Mouse (Mus musculus) liver, embryonic 13.5 days (tissue): ENCODE data around the gene Fgfr2. TPM values are rescaled to one million over a fixed set of nuclear protein-coding genes. Genes with fewer than 3 reads are reported as not detected.
A peak's percentile ranks its signal among the peaks of the same experiment; 100 is the strongest.

Experiments used
- ATAC-seq: fragments of 200-750 bp; cut with Nextera tagmentation; 2 replicates; pipeline ENCODE4 v1.8.0; 2017; ENCODE audit warnings: low read depth, mild to moderate bottlenecking, moderate number of reproducible peaks, moderate library complexity
- DNase-seq: peaks from one replicate; pipeline ENCODE4 v3.0.0; 2022
- H3K27ac ChIP-seq: fragments of 300-500 bp; sonication (generic); 2 replicates; pipeline ENCODE4 v1.5.1; 2015; ENCODE audit warnings: moderate library complexity, mild to moderate bottlenecking, inconsistent platforms
- H3K27me3 ChIP-seq: fragments of 300-500 bp; sonication (generic); 2 replicates; pipeline ENCODE4 v1.6.1; 2015; ENCODE audit warnings: mild to moderate bottlenecking, inconsistent platforms
- H3K36me3 ChIP-seq: fragments of 300-500 bp; sonication (generic); 2 replicates; pipeline ENCODE4 v1.6.1; 2015; ENCODE audit warnings: mild to moderate bottlenecking, inconsistent platforms
- H3K4me1 ChIP-seq: fragments of 300-500 bp; sonication (generic); replicated peaks from 2 replicates; pipeline ENCODE4 v1.6.1; 2015; ENCODE audit warnings: inconsistent platforms
- H3K4me2 ChIP-seq: fragments of 300-500 bp; sonication (generic); 2 replicates; pipeline ENCODE4 v1.6.1; 2015; ENCODE audit warnings: inconsistent platforms, mild to moderate bottlenecking, moderate library complexity
- H3K4me3 ChIP-seq: fragments of 300-500 bp; sonication (generic); replicated peaks from 2 replicates; pipeline ENCODE4 v1.5.1; 2015; ENCODE audit warnings: mild to moderate bottlenecking, inconsistent platforms
- H3K9ac ChIP-seq: fragments of 300-500 bp; sonication (generic); 2 replicates; pipeline ENCODE4 v1.6.1; 2015; ENCODE audit warnings: mild to moderate bottlenecking, inconsistent platforms
- H3K9me3 ChIP-seq: fragments of 300-500 bp; sonication (generic); replicated peaks from 2 replicates; pipeline ENCODE4 v1.6.1; 2016; ENCODE audit warnings: inconsistent platforms
- WGBS: fragments of 180-500 bp; shearing (Covaris S2); methylation state at CpG from one replicate; pipeline ENCODE4 v1.1.7; 2015; ENCODE audit not compliant: insufficient replicate concordance; 5-methylcytosine and 5-hydroxymethylcytosine counted together
- polyA plus RNA-seq: library from polyadenylated mRNA; unstranded; fragments of >200 nt; fragmentation: Nextera tagmentation; extraction: Ambion mirVana; gene quantifications from 2 replicates; pipeline ENCODE4 v1.2.1, GENCODE M21; 2015

Gene Fgfr2
- polyA plus RNA-seq, 1 experiment from 2014 or later, result 8.9 TPM

DNA sequence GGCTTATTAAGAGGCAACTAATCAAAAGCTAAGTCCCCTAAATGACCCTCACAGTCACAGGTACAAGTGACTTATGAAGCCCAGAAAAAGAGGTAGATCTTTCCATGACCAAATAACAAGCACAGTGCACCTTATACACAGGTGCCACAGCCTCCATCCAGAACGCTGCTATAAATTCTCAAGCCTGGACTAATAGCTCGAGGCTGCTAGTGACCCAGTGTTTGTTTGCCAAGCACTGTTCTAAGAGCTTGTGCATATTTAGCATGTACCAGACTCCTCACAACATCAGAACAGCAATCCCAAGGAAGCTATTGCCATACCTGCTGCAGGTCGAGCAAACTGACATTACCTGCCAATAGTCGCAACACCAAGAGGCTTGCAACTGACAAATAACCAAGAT, 2893.1 kb downstream of the Fgfr2 start:
- Histone ChIP-seq H3K27ac (no peak overlapping the region), H3K9ac (no peak overlapping the region), H3K36me3 (0 out of 2 replicates have a peak, but pooled peaks cover 4% of the 10 kb centered on the region), H3K27me3 (no peaks in the 10 kb centered on the region), H3K4me1 (0 out of 2 replicates have a peak, but pooled peaks cover 2% of the 10 kb centered on the region), H3K4me2 (no peak overlapping the region), H3K9me3 (no peaks in the 10 kb centered on the region), H3K4me3 (no peak overlapping the region)
- 63% methylated on average over 4 of the region's 4 CpGs for WGBS
- ATAC-seq (no peak), DNase-seq (no peak)

DNA sequence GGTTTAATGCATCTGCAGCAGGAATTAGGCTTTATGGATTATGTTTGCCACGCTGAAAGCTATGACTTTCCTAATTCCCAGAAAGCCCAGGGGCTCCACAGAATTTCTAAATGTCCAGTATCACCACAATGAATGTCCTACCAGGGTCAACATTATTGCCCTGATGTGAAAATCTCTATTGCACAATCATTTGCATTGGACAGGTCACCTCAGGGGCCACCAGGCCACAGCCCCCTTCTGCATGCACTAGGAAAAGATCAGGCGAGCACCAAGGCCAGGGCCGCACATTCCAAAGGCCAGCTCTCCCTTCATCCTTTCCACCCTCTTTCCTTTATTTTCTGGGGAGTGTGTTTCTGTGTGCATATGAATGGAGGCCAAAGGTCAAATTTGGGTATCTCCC, 2897.9 kb downstream of the Fgfr2 start:
- no peak overlapping the region for H3K9ac ChIP-seq
- H3K36me3 ChIP-seq, result 0 out of 2 replicates have a peak, but pooled peaks cover 4% of the 10 kb centered on the region
- peak; percentile 75 for ATAC-seq
- H3K9me3 ChIP-seq, result no peaks in the 10 kb centered on the region
- H3K27ac ChIP-seq, result peak overlapping the region; percentile 65
- H3K4me1 ChIP-seq, result peaks cover 14% of the 10 kb centered on the region
- DNase-seq, result no peak
- H3K27me3 ChIP-seq, result no peaks in the 10 kb centered on the region
- no peak overlapping the region for H3K4me3 ChIP-seq
- no peak overlapping the region for H3K4me2 ChIP-seq
- WGBS, result 56% methylated on average over 3 of the region's 3 CpGs

DNA sequence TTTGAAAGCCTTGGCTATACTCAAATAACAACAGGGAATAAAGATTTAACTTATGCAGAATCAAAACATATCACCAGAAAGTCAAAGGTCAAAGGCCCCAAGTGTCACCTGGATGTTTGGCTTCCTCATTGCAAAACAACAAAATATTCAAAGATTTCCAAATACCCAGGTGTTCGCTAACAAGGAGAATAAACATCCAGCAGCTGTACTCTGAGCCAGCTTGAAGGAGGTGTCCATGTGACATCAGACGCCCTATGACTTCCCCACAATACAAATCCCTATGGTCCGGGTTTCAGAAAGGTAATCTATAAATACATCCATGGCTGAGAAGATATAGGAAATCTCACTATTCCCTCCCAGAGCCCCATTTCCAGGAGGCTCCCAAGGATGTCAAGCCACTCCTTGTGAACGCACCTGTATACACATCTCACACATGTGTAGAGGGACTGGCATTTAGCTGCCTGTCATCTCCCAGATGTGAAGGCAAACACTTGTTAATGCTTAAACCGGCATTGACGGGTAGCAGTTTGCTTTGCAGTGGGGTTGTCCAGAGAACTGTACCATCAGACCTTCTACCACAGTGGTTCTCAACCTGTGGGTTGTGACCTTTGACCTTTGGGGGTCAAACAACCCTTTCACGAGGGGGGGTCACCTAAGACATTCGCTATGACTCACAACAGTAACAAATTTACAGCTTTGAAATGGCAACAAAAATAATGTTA, 2900.4 kb downstream of the Fgfr2 start:
- H3K36me3 ChIP-seq, result 0 out of 2 replicates have a peak, but pooled peaks cover 4% of the 10 kb centered on the region
- ATAC-seq (peak; percentile 59), DNase-seq (no peak)
- peaks cover 21% of the 10 kb centered on the region for H3K4me1 ChIP-seq
- H3K27me3 ChIP-seq, result no peaks in the 10 kb centered on the region
- no peak overlapping the region for H3K4me2 ChIP-seq
- no peaks in the 10 kb centered on the region for H3K9me3 ChIP-seq
- 56% methylated on average over 8 of the region's 8 CpGs for WGBS
- H3K9ac ChIP-seq, result no peak overlapping the region
- no peak overlapping the region for H3K4me3 ChIP-seq
- peak overlapping the region; percentile 34 for H3K27ac ChIP-seq

DNA sequence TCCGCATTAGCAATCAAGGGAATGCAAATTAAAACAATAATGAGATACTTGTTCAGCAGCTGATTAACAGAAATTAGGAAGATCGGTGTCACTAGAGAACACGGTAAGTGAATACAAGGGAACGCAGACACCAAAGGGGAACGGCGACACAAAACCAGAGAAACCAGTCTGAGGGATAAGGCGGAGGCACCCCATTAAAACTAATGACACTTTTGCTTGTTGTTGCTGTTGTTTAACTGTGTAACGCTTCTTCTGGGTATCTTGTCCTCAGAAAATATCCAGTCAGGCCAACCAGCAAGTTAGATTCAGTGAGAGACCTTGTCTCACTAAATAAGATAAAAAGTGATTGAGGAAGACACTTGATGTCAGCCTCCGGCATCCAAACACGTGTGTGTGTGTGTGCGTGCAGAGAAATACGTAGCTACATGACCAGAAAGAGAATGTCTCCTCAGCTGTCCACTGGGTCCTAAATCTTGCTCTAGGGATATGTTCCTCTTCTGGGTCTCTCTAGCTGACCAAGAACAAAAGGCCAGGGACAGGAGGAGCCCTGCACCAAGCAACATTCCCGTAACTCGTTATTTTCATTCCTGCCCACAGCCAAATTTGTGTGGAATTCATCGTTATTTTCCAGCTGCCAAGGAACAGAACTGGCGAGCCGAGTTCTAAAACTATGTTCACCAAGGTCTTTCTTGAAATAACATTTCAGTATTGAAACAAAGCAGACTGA, 2901.3 kb downstream of the Fgfr2 start:
- Histone ChIP-seq H3K27me3 (no peaks in the 10 kb centered on the region), H3K27ac (0 out of 2 replicates have a peak overlapping the region, but pooled peaks have one; percentile 23), H3K9ac (no peak overlapping the region), H3K36me3 (no peaks in the 10 kb centered on the region), H3K4me2 (no peak overlapping the region), H3K9me3 (no peaks in the 10 kb centered on the region), H3K4me3 (no peak overlapping the region), H3K4me1 (peaks cover 21% of the 10 kb centered on the region)
- no peak for ATAC-seq
- WGBS, result 76% methylated on average over 17 of the region's 17 CpGs
- no peak for DNase-seq

DNA sequence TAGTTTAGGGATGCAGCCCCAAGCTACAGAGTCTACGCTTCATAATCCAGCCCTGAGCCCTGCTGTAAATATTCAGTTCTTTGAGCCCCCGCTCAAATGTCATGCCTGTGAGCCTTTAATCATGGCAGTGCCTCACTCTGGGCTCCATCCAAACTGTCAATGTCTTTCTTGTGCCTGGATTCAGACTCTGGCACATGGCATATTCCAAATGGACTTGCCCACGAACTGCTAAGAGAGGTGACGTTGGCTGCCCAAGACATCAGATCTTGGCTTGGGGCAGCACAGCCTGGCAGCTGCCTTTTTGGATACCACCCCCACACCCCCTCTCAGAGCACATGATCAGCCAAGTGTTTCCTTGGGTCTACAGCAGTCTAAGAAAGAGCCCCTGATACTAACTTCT, 2902.5 kb downstream of the Fgfr2 start:
- H3K9me3 ChIP-seq, result no peaks in the 10 kb centered on the region
- no peak overlapping the region for H3K27ac ChIP-seq
- no peak overlapping the region for H3K4me3 ChIP-seq
- H3K4me2 ChIP-seq, result no peak overlapping the region
- WGBS, result 58% methylated on average over 4 of the region's 4 CpGs
- no peaks in the 10 kb centered on the region for H3K27me3 ChIP-seq
- H3K9ac ChIP-seq, result no peak overlapping the region
- peaks cover 21% of the 10 kb centered on the region for H3K4me1 ChIP-seq
- H3K36me3 ChIP-seq, result no peaks in the 10 kb centered on the region
- no peak for ATAC-seq
- DNase-seq, result no peak

DNA sequence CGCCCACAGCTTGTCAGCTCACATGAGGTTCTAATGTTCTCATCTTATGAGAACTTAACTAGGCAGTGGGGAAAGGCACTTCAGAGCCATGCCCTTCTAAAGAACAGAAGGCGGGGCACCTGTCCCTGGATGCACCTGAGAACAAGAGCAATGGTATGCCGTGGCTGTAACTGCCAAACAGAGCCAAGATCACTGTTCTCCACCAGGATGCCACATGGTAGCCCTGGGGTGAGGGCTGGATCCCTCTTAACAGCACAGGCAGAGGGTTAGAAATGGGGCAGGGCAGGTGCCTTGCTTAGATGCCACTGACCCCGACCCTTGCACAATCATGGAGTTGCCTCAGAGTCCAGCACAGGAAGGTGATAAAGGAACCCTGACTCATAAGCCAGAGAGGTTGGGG, 2903.3 kb downstream of the Fgfr2 start:
- Histone ChIP-seq H3K9ac (no peak overlapping the region), H3K4me2 (no peak overlapping the region), H3K36me3 (no peaks in the 10 kb centered on the region), H3K27ac (no peak overlapping the region), H3K9me3 (no peaks in the 10 kb centered on the region), H3K27me3 (no peaks in the 10 kb centered on the region), H3K4me3 (no peak overlapping the region), H3K4me1 (peaks cover 21% of the 10 kb centered on the region)
- ATAC-seq, result peak; percentile 68
- no peak for DNase-seq
- 53% methylated on average over 4 of the region's 4 CpGs for WGBS

DNA sequence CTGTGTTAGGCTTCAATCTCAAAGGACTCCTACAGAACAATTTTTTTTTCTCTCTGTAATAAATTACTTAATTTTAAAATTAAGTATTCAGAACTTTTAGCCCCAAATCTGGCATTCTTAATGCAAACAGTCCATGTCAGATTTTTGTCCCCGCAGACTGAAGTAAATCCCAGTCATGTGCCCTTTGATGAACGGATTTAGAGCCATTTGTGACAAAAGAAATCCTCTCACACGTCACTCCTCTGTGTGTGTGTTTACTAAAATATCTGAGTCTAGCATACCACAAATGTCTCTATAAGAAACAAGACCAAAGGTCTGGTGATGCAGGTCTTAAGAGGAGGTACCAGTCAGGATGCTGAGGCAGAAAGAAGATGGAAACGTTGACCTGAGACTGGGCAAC, 2906.9 kb downstream of the Fgfr2 start:
- Histone ChIP-seq H3K27me3 (no peaks in the 10 kb centered on the region), H3K27ac (no peak overlapping the region), H3K4me2 (no peak overlapping the region), H3K9me3 (no peaks in the 10 kb centered on the region), H3K4me3 (no peak overlapping the region), H3K9ac (no peak overlapping the region), H3K36me3 (0 out of 2 replicates have a peak, but pooled peaks cover 2% of the 10 kb centered on the region), H3K4me1 (peaks cover 21% of the 10 kb centered on the region)
- ATAC-seq (no peak), DNase-seq (no peak)
- 44% methylated on average over 4 of the region's 4 CpGs for WGBS

DNA sequence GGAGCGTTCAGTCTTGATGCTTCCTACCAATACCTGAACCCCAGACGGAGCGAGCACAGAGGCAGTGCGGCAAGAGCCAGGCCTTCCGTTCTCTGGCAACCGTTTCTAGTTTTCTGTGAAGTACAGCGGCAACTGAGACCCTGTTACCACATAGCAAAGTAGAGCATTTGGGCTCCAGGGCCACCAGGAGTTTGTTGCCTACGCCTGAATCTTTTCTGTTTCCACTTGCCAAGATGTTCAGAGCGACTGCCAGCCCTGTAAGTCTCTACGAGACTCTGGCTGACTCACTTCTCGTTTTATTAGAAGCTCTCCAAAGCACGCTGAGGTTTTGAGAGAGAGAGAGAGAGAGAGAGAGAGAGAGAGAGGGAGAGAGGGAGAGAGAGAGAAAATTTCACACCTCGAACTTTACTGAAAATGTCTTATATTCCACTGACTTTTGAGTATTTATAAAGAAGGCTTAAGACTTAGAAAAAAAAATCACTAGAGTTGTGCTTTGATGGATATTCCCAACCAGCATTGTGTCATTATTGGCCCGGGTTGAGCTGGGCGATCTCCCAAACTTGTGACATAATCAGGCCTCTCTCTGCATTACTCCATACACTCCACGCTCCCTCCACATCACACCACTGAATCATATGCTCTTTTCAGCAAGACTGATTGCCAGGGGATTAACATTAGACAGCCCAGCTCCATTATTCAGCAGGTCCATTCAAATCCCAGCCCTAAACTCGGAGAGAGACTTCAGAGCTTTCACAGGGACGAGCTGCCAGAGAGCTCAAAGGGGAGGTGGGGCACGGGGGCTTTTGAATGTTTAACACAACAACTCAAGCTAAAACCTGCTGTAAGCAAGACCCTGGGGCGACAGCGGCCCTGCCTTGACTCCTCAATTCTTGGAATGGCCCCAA, 2907.6 kb downstream of the Fgfr2 start:
- H3K4me2 ChIP-seq, result no peak overlapping the region
- 54% methylated on average over 21 of the region's 21 CpGs for WGBS
- H3K4me3 ChIP-seq, result no peak overlapping the region
- 0 out of 2 replicates have a peak, but pooled peaks cover 2% of the 10 kb centered on the region for H3K36me3 ChIP-seq
- H3K27me3 ChIP-seq, result no peaks in the 10 kb centered on the region
- no peaks in the 10 kb centered on the region for H3K9me3 ChIP-seq
- no peak overlapping the region for H3K27ac ChIP-seq
- H3K9ac ChIP-seq, result no peak overlapping the region
- peaks cover 19% of the 10 kb centered on the region for H3K4me1 ChIP-seq
- no peak for ATAC-seq
- no peak for DNase-seq

DNA sequence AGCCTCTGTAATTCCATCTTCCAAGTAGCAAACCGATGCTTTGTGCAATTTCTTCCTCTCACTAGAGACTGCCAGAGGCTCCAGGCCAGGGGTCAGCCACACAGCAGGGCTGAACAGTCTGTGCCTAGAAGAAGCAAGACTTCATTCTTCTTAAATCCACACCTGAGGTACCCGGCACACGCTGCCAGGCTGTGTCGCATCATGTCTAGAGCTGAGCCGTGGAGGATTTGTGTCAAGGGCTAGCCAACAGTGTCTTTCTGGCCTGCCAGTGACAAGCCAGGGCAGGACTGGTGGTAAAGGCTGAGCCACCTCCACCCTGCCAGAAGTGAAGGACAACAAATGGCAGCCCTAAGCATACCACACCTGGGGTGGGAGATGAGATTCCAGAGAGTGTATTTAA, 2910.0 kb downstream of the Fgfr2 start:
- Histone ChIP-seq H3K4me1 (peaks cover 9% of the 10 kb centered on the region; the same call in 1 of the 2 replicates), H3K9ac (no peak overlapping the region), H3K4me3 (no peak overlapping the region), H3K27me3 (no peaks in the 10 kb centered on the region), H3K4me2 (no peak overlapping the region), H3K9me3 (no peaks in the 10 kb centered on the region), H3K36me3 (0 out of 2 replicates have a peak, but pooled peaks cover 2% of the 10 kb centered on the region), H3K27ac (no peak overlapping the region)
- ATAC-seq (no peak), DNase-seq (no peak)
- 75% methylated on average over 5 of the region's 5 CpGs for WGBS

DNA sequence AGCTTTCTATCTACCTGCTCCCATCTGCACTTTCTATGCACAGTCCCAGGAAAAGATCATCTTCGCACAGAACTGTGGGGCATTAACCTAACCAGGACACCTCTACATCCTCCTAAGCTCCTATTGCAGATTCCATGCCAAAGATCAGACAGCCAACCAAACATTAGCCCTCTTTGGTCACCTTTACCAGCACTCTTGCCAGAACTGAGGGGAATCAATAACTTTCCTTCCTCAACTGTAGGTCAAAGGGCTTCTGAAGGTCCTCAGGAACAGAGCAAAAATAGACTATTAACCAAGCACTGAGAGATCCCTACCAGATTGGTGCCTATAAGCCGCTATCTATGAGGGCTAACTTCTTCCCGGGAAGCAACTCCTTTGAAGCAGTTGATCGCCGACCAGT, 2911.7 kb downstream of the Fgfr2 start:
- DNase-seq (no peak), ATAC-seq (no peak)
- Histone ChIP-seq H3K9me3 (no peaks in the 10 kb centered on the region), H3K9ac (no peak overlapping the region), H3K36me3 (0 out of 2 replicates have a peak, but pooled peaks cover 2% of the 10 kb centered on the region), H3K27me3 (no peaks in the 10 kb centered on the region), H3K27ac (no peak overlapping the region), H3K4me2 (no peak overlapping the region), H3K4me1 (peaks cover 9% of the 10 kb centered on the region; the same call in 1 of the 2 replicates), H3K4me3 (no peak overlapping the region)
- WGBS, result 54% methylated on average over 5 of the region's 5 CpGs

DNA sequence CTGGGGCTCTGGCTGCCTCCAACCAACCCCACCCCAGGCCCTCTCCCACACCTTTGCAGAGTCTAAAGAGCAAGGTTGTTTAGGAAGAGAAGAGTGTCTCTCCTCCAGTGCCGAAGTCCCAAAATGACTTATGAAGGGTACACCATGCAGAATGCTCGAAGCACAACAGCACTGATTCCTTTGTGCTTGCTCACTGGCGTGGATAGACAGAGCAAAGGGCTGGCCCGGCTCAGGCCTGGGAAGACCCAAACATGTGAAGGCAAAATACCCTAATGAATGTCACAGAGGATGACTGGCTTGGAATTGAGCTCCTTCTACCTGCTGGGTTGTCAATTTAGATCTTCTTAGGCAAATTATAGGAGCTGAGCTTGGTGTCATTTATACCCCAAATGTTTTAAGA, 2914.5 kb downstream of the Fgfr2 start:
- Histone ChIP-seq H3K4me1 (peaks cover 9% of the 10 kb centered on the region; the same call in 1 of the 2 replicates), H3K9me3 (no peaks in the 10 kb centered on the region), H3K27me3 (no peaks in the 10 kb centered on the region), H3K36me3 (0 out of 2 replicates have a peak, but pooled peaks cover 2% of the 10 kb centered on the region), H3K4me3 (no peak overlapping the region), H3K9ac (no peak overlapping the region), H3K27ac (no peak overlapping the region), H3K4me2 (no peak overlapping the region)
- ATAC-seq, result no peak
- no peak for DNase-seq
- WGBS, result 63% methylated on average over 4 of the region's 4 CpGs
